Mouse (Mus musculus) megakaryocyte progenitor cell, adult 5-6 weeks (primary cell): ENCODE measurements around the gene Samd1. TPM values are rescaled to one million over a fixed set of nuclear protein-coding genes. Genes with fewer than 3 reads are reported as not detected.

Experiments
- ATAC-seq: replicated peaks from 2 replicates; pipeline ENCODE4 v1.8.0; 2016; ENCODE audit warnings: mild to moderate bottlenecking, moderate TSS enrichment, inconsistent platforms; ENCODE audit not compliant: poor library complexity
- total RNA-seq, 2 experiments: library from RNA; stranded (forward) in 1 of 2; stranded (reverse) in 1 of 2; fragments of 157-497, 149-512 nt in 1 of 2; fragments of 200-1000 nt in 1 of 2; gene quantifications; 2 replicates each; pipeline versions ENCODE4 v1.2.3 to v1.2.4; 2015 to 2017

The Samd1 gene
- total RNA-seq, 2 experiments from 2014 or later: 45.7 to 64.6 TPM

GRCm38 (mm10) chr8:84010625-84011611 lies 13.4 kb downstream of the Samd1 start:
- peak; percentile 75 for ATAC-seq

GRCm38 (mm10) chr8:84011705-84012498 lies 14.4 kb downstream of the Samd1 start, which contains the start of gene 2210011C24Rik:
Gene 2210011C24Rik (minus strand): TSS chr8:84012171.
- peak; percentile 36 for ATAC-seq

- ATAC-seq: 0 out of 2 replicates have a peak, but pooled peaks have one; percentile 5
Observed at GRCm38 (mm10) chr8:84012499-84013165, 15.2 kb downstream of the Samd1 start.

GRCm38 (mm10) chr8:84015833-84016232 lies 18.4 kb downstream of the Samd1 start:
- no peak for ATAC-seq

GRCm38 (mm10) chr8:84019738-84020137 lies 22.3 kb downstream of the Samd1 start:
- ATAC-seq: 0 out of 2 replicates have a peak, but pooled peaks have one; percentile 16

GRCm38 (mm10) chr8:84021096-84021495 lies 23.6 kb downstream of the Samd1 start, which contains the start of gene Palm3:
Gene Palm3 (plus strand): TSS chr8:84021471.
- ATAC-seq: no peak

- ATAC-seq: no peak
Observed at GRCm38 (mm10) chr8:84021569-84021968, 24.1 kb downstream of the Samd1 start.

GRCm38 (mm10) chr8:84023085-84023484 lies 25.6 kb downstream of the Samd1 start:
- ATAC-seq: no peak

- no peak for ATAC-seq
Observed at GRCm38 (mm10) chr8:84023631-84024030, 26.2 kb downstream of the Samd1 start.

- ATAC-seq: peak; percentile 56
Observed at GRCm38 (mm10) chr8:84024171-84024570, 26.7 kb downstream of the Samd1 start.

GRCm38 (mm10) chr8:84025863-84026262 lies 28.4 kb downstream of the Samd1 start:
- peak; percentile 61 for ATAC-seq

GRCm38 (mm10) chr8:84027449-84027848 lies 30.0 kb downstream of the Samd1 start:
- ATAC-seq: peak; percentile 77

- ATAC-seq: no peak
Observed at GRCm38 (mm10) chr8:84029272-84029671, 31.8 kb downstream of the Samd1 start.

- no peak for ATAC-seq
Observed at GRCm38 (mm10) chr8:84032777-84033176, 35.3 kb downstream of the Samd1 start.

GRCm38 (mm10) chr8:84038015-84038414 lies 40.5 kb downstream of the Samd1 start:
- no peak for ATAC-seq

GRCm38 (mm10) chr8:84039050-84039449 lies 41.6 kb downstream of the Samd1 start:
- ATAC-seq: peak; percentile 78

- ATAC-seq: peak; percentile 69
Observed at GRCm38 (mm10) chr8:84042066-84042947, 44.8 kb downstream of the Samd1 start, which contains the start of gene Il27ra. Gene Il27ra (minus strand): TSS chr8:84042589.

GRCm38 (mm10) chr8:84042948-84043342 lies 45.5 kb downstream of the Samd1 start:
- no peak for ATAC-seq

GRCm38 (mm10) chr8:84044103-84044502 lies 46.6 kb downstream of the Samd1 start:
- no peak for ATAC-seq

- ATAC-seq: 0 out of 2 replicates have a peak, but pooled peaks have one; percentile 13
Observed at GRCm38 (mm10) chr8:84044900-84045299, 47.4 kb downstream of the Samd1 start, which contains the start of gene Rln3. Gene Rln3 (minus strand): TSS chr8:84045000.
